Mouse (Mus musculus) adrenal gland, adult 8-10 months (tissue): ENCODE results near the gene Tlcd2. TPM values are rescaled to one million over a fixed set of nuclear protein-coding genes. Genes with fewer than 3 reads are reported as not detected.
A peak's percentile ranks its signal among the peaks of the same experiment; 100 is the strongest.

Experiments used
- DNase-seq: peaks from one replicate; pipeline ENCODE4 v3.0.0; 2022
- total RNA-seq, 4 experiments: library from RNA; stranded (reverse); gene quantifications; 2 replicates each; pipeline ENCODE4 v1.2.4; 2022

The Tlcd2 gene
- 10 to 100 TPM; 10.1 to 16.7 (median 13.1) TPM for total RNA-seq

GRCm38 (mm10) chr11:75460844-75461742, at the start of gene Tlcd2:
TSS of gene Tlcd2 (plus strand) at chr11:75461715.
- DNase-seq: peak; percentile 100

GRCm38 (mm10) chr11:75415096-75415495, 46.4 kb upstream of the Tlcd2 start:
- DNase-seq: no peak

DNA sequence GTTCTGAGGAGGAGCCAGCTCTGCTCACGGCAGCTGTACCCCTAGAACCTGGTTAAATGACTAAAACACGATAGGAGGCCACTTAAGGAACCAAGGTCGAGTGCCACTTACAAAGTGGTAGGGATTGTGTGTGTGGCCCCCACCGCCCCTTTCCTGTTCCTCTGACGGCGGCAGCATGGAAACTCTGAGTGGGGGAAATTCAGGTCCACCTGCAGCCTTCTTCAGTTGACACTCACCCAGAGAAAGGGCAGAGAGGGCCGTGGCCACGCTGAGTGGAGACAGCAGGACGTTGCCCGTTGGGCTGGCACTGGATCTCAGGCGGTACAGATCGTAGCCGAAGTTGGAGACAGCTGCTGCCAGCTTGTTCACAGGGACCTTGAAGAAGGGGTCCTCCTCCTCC, 45.5 kb upstream of the Tlcd2 start:
- DNase-seq: no peak

GRCm38 (mm10) chr11:75420037-75420436, 41.5 kb upstream of the Tlcd2 start:
- no peak for DNase-seq

GRCm38 (mm10) chr11:75420810-75421374, 40.6 kb upstream of the Tlcd2 start:
- no peak for DNase-seq

DNA sequence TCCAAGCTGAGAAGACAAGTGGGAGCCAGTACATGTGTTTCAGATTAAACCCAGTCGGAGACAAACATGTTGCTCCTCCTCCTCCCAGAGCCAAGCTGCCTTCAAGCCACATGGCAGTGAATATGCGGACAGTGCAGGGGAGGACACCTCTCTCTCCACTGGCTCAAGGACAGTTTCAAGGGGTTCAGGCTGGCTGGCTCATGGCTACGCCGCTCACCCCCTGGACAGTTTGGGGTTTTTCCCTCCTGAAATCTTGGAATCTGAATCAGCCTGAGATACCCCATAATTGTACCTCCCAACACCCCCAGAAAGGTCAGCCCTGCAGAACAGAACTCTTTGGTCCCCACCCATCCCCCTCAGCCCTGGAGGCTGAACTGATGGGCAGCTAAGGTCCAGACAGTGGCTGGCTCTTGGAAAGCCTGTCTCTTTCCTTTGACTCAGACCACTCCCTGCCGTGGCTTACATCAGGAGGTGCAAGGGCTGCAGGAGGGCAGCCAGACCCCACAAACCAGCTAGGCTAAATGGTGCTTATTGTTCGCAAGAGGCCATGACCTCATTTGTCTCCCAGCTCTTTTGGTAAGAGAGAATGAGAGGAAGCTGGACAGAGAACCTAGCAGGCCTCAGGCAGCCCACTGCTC, 40.0 kb upstream of the Tlcd2 start:
- DNase-seq: no peak

- DNase-seq: no peak
Measured at GRCm38 (mm10) chr11:75422013-75422792, 39.3 kb upstream of the Tlcd2 start, which contains the start of gene Serpinf1. TSS of gene Serpinf1 (minus strand) at chr11:75422701.

DNA sequence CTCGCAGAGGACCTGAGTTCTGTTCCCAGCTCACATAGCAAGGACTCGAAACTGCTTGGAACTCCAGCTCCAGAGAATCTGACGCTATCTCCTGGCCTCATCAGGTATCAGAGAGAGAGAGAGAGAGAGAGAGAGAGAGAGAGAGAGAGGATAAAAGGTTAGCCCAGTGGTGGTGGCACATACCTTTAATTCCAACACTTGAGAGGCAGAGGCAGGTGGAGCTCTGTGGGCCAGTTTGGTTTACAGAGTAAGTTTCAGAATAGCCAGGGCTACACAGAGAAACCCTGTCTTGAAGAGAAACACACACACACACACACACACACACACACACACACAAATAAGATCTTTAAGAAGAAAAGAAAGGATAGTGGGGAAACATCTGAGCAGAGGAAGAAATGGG, 38.4 kb upstream of the Tlcd2 start:
- no peak for DNase-seq

DNA sequence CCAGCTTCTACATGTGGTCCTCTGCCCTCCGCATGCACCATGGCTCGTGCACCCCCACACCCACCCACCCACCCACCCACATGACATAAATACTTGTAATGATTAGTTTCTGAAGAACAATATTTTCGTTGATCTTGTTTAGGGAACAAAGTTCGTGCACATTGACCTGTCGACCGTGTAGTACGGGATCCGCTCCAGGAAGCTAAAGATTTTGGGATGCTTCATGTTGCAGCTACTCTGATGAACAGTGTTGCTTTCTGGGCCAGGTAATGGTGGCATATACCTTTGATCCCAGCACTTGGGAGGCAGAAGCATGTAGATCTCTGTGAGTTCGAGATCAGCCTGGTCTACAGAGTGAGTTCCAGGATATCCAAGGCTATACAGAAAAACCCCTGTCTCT, 37.5 kb upstream of the Tlcd2 start:
- DNase-seq: no peak

DNA sequence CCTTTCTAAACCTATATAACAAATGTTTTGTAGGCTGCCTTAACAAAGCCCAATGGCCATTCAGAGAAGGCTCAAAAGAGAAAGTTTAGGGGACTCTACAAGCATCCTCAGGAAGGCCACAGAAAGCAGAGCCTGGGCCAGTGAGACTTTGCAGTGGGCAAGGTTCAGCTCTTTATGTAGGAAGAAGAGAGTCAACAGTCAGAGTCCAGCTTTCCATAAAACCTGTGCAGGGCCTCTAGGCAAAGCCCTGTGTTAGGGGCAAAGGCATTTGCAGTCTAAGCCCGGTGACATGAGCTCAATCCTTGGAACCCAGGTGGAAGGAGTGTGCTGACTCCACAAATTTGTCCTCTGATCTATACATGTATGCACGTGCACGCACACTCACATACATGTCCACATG, 37.1 kb upstream of the Tlcd2 start:
- DNase-seq: no peak

GRCm38 (mm10) chr11:75429019-75429705, 32.4 kb upstream of the Tlcd2 start:
- DNase-seq: no peak

DNA sequence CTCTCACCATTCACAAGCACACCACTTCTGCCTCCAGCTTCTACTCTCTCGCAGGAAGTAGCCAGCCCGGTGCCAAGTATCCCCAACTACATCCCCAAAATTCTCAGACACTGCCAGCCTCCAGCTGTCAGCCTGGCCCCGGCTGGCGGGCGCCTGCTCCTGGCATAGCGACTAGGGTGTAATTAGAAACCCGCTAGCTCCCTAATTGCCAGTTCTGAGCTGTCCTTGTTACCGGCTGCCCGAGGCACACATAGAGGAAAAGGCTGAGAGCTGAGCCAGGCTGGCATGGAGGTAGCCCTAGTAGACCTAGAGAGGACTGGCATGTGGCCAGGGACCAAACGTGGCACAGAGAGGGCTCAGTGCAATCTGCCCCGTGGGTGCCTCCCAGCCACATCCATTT, 30.2 kb upstream of the Tlcd2 start:
- no peak for DNase-seq

DNA sequence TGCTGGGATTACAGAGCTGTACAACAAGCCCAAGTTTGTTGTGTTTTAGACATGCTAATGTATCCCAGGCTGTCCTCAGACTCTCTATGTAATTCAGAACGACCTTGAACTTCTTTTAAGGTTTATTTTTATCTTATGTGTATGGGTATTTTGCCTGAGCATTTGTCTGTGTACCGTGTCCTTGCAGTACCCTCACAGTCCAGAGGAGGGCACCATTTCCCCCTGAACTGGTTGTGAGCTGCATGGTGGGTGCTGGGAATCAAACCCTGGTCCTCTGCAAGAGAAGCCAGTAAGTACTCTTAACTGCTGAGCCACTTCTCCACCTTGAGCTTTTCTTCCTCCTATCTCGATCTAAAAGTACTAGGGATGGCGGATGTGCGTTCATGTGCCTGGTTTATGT, 27.4 kb upstream of the Tlcd2 start:
- no peak for DNase-seq

DNA sequence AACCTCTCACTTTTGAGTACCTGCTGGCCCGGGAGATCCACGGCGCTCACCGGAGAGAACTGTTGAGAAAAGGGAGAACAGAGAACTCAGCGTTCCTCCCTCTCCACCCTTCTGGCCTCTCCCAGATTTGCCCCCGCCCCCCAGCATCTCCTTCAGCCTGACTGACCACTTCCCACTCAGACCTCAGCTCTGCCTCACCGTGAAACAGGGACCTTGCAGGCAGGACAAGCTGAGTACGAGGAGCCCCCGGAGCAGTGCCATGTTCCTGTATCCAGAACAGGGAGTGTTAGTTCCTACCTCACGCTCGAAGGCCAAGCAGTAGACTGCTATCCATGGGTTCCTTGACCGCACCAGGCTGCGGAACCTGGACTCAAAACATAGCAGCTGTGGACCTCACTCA, 23.3 kb upstream of the Tlcd2 start:
- no peak for DNase-seq

GRCm38 (mm10) chr11:75438804-75439203, 22.7 kb upstream of the Tlcd2 start:
- no peak for DNase-seq

GRCm38 (mm10) chr11:75439363-75439762, 22.2 kb upstream of the Tlcd2 start, which contains the start of gene Serpinf2:
TSS of gene Serpinf2 (minus strand) at chr11:75439591.
- DNase-seq: no peak

DNA sequence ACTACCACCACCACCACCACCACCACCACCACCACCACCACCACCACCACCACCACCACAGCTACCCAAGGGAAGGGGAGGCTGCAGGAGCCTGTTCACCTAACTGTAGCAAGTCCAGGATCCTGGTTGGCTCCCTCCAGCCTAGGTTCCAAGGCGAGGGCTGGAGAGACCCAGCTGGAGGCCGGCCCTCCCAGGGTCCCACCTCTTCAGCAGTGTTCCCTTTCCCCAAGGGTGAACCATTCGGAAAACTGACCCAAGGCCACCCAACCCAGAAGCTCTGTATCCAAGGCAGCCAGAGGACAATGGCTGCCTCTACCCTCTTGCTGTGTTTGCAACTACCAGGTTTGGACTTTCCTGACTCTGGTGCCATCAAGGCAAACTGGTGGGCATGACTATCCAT, 21.6 kb upstream of the Tlcd2 start:
- no peak for DNase-seq

GRCm38 (mm10) chr11:75441034-75441433, 20.5 kb upstream of the Tlcd2 start:
- DNase-seq: no peak

GRCm38 (mm10) chr11:75441601-75442000, 19.9 kb upstream of the Tlcd2 start:
- no peak for DNase-seq

- no peak for DNase-seq
Measured at GRCm38 (mm10) chr11:75443711-75444110, 17.8 kb upstream of the Tlcd2 start.

DNA sequence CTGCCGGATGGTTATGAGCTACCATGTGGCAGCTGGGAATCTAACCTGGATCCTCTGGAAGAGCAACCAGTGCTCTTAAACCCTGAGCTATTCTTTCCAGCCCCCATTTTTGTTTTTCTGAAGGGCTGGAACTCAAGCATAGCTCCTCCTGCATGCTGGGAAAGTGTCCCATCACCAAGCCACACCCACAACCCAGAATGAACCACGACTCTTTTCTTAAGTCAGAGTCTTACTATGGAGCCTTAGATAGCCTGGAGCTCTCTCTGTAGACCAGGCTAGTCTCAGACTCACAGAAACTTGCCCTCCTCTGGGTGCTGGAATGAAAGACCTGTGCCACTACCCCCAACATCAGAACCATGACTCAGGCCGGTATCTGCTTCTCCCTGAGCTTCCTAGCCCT, 12.9 kb upstream of the Tlcd2 start:
- no peak for DNase-seq

- DNase-seq: no peak
Measured at GRCm38 (mm10) chr11:75449695-75450094, 11.8 kb upstream of the Tlcd2 start.
